Mouse (Mus musculus) brain, adult 10 weeks (tissue): ENCODE results near the gene Tubg2. TPM values are rescaled to one million over a fixed set of nuclear protein-coding genes. Genes with fewer than 3 reads are reported as not detected.

Experiments used
- polyA plus RNA-seq: library from polyadenylated mRNA; stranded (reverse); fragments of 350-450 nt; fragmentation: Illumina TruSeq; extraction: RNeasy Lipid Tissue Mini Kit (QIAGEN cat#74804); gene quantifications from one replicate; pipeline ENCODE4 v1.2.3, GENCODE M21; 2015; ENCODE audit warnings: low read depth, low replicate concordance

The Tubg2 gene
- 62.0 TPM for polyA plus RNA-seq

DNA sequence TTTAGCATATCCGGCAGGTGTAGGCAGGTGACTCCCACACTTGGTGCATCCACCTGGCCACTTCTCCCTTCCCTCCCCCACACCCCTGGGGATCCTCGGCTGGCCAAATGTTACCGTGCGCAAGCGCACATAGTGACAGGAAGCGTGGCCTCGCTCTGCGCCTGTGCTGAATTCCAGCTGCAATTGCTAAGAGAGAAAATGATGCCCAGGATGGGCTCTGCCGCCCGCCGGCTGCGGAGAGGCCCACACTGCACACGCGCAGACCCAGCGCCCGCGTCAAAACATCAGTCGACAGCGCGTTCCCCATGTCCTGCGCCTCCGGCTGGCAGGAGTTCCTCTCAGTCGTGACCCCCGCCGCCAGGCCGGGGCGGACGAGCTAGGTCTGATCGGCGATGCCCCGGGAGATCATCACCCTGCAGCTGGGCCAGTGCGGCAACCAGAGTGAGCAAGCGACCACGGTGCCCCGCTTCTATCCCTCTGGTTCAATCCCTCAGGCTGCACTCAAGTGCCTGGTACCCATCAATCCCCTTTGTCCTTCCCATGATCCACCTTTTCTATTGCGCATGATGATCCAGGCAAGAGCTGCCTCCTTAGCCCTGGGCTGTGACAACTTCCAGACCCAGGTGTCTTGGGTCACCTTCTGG is at the start of gene Tubg2:
Gene Tubg2 (plus strand): TSS at position 180 of the 644 bp plus-strand sequence.

DNA sequence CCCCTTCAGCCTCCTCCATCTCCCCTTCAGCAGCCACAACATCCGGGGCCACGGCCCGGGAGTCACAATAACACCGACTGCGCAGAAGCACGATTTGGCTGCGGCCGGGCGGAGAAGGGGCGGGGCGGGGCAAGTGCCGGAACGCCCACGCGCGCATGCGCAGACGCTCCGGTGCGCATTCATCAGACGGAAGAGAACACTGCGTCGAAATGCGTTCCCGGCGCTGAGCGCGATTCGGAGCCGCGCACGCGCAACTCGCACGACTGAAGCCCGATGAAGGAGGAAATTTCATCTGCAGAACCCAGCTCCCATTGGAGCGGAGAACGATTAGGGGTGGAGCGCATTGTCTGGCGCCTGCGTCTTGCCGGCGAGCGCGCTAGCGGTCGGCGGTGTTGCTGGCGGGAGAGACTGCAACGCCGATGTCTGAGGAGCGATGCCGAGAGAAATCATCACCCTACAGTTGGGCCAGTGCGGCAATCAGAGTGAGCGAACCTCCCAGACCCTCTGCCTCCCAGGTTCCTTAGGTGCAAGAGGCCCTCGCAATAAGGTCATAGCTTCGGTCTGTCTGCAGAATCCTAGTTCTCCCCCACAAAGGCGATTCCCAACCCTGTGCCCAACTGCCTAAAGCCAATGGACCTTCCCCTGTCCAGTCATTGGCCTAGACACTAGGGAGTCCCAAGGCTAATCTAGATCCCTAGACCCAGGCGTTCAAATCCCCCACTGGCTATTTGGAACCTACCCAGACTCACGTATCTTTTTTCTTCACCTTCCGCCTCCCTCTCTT is 35.8 kb upstream of the Tubg2 start, which contains the start of the genes Retreg3 and Tubg1:
Gene Retreg3 (minus strand): TSS at position 133 of the 784 bp plus-strand sequence.
Gene Tubg1 (plus strand): TSS at position 178 of the 784 bp plus-strand sequence.

DNA sequence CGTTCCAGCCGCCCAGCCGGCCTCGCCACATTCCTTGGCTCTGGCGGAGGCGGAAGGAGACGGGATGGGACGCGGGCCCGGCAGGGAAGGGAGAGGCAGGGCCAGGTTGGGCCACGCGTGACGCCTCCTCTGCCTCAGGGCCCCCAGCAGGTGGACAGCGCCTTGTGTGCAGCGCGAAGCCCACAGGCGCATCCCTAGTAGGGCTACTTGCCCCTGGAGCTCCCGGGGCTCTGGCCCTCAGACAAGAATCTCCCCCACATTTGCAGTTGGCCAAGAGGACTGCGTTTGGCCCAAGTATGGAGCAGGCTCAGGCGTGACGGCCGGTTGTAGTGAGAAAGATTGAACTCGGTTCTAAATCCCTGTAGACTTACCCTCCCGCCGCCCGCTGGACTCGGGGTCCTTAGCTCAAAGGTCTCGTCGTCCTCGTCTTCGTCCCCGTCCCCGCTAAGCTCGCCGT is 14.7 kb downstream of the Tubg2 start, which contains the start of gene Cntnap1:
Gene Cntnap1 (plus strand): TSS at position 170 of the 457 bp plus-strand sequence.

DNA sequence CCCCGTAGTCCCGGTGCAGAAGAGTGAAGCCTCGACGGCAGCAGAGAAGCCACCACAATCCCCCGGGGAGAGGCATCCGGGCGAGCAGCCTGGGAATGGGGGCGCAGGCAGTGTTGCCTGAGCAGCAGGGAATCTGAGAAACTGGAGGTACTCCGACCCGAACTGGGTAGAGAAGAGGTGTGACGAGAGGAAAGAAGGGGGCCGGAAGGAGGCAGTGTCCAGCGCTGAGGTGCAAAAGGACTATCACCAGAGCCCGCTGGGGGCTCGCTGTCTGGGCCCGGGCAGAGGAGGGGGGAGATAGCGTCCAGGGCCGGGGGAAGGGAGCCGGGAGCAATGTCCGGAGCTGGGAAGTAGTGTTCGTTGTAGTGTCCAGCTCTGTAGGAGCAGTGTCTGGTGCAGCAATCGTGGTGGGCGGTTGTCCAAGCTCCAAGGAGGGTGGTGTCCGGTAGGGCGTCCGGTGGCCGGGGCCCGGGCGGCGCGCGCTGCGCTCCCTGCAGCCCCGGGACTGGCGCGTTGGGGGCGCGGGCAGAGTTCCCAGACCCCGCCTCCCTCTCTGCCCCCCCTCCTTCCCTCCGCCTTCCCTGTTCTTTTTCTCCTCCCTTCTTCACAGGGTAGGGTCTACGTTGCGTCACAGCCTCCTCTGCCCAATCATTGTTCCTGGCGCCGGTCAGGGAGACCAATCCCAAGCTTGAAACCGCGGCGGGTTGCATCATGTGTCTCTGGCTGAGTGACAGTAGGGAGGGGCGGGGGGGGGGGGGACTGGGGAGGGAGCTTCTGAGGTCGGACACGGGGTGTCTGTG is 15.3 kb downstream of the Tubg2 start, which contains the start of gene Plekhh3:
Gene Plekhh3 (minus strand): TSS at position 541 of the 800 bp plus-strand sequence.

DNA sequence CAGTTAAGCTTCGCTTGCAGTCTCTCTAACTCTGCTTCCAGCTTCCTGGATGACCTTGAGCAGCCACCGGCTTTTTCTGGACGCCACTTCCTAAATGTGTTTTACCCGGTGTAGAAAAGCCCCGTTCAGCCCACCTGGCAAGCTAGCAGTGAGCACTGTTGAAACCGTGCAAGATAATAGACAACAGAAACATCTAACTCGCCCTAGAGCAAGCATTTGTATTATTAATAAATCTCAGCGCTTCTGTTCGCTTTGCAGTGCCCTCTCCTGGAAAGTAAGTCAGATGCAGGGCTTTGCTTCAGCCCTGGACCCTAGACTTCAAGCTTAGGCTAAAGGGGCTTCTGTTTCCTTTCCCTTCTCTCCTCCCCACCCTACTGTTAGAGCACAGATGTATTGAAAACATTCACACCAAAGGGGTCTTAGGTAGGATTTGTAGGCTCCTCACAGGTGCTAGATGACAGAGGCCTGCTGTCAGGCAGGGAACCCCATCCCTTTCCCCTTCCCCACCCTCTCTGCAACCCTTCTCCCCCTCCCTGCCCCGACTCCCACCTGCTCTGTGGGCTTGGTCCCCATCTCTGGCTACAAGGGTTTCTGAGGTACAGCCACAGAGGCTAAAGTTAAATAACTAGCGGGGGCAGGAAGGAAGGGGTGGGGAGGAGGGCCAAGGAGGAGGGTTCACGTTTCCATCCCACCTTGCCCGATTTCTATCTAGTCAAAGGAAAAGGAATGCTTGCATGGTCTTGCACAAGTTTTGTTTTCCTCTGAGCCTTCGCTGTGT is 19.3 kb downstream of the Tubg2 start, which contains the start of gene Ccr10:
Gene Ccr10 (minus strand): TSS at position 593 of the 778 bp plus-strand sequence.

Other genes with a start within 250 kb of the Tubg2 start
- 26.4 TPM for gene Stat3, start 216.4 kb upstream of the Tubg2 start, polyA plus RNA-seq
- 12.8 TPM for gene Cavin1, start 185.0 kb upstream of the Tubg2 start, polyA plus RNA-seq
- gene Atp6v0a1, start 146.5 kb upstream of the Tubg2 start, polyA plus RNA-seq = 258 TPM
- gene Naglu, start 85.9 kb upstream of the Tubg2 start, polyA plus RNA-seq = 6.4 TPM
- gene Hsd17b1, start 77.5 kb upstream of the Tubg2 start, polyA plus RNA-seq = not detected
- 25.5 TPM for gene Coasy, start 73.3 kb upstream of the Tubg2 start, polyA plus RNA-seq
- gene Mlx, start 68.6 kb upstream of the Tubg2 start, polyA plus RNA-seq = 77.5 TPM
- gene Psmc3ip, start 60.5 kb upstream of the Tubg2 start, polyA plus RNA-seq = 3.9 TPM
- 62.6 TPM for gene Retreg3, start 36.0 kb upstream of the Tubg2 start, polyA plus RNA-seq
- 52.4 TPM for gene Tubg1, start 36.0 kb upstream of the Tubg2 start, polyA plus RNA-seq
- 98.9 TPM for gene Cntnap1, start 14.6 kb downstream of the Tubg2 start, polyA plus RNA-seq
- 7.8 TPM for gene Plekhh3, start 15.4 kb downstream of the Tubg2 start, polyA plus RNA-seq
- not detected for gene Ccr10, start 19.5 kb downstream of the Tubg2 start, polyA plus RNA-seq
- gene Ezh1, start 70.6 kb downstream of the Tubg2 start, polyA plus RNA-seq = 42.2 TPM
- gene Ramp2, start 90.1 kb downstream of the Tubg2 start, polyA plus RNA-seq = 28.6 TPM
- 94.4 TPM for gene Vps25, start 97.8 kb downstream of the Tubg2 start, polyA plus RNA-seq
- gene Wnk4, start 104.7 kb downstream of the Tubg2 start, polyA plus RNA-seq = 4.8 TPM
- gene Cntd1, start 123.1 kb downstream of the Tubg2 start, polyA plus RNA-seq = 0.58 TPM
- 223 TPM for gene Coa3, start 123.2 kb downstream of the Tubg2 start, polyA plus RNA-seq
- 183 TPM for gene Becn1, start 146.4 kb downstream of the Tubg2 start, polyA plus RNA-seq
- 106 TPM for gene Psme3, start 160.3 kb downstream of the Tubg2 start, polyA plus RNA-seq
- 3.6 TPM for gene Aoc2, start 169.2 kb downstream of the Tubg2 start, polyA plus RNA-seq
- 0.64 TPM for gene Aoc3, start 174.7 kb downstream of the Tubg2 start, polyA plus RNA-seq
- gene G6pc, start 211.7 kb downstream of the Tubg2 start, polyA plus RNA-seq = not detected